Mouse (Mus musculus): ENCODE measurements around the gene Msantd1. TPM values are rescaled to one million over a fixed set of nuclear protein-coding genes. Genes with fewer than 3 reads are reported as not detected.

Msantd1 gene
- polyA plus RNA-seq, 1 experiment from 2014 or later: 0.22 TPM

DNA sequence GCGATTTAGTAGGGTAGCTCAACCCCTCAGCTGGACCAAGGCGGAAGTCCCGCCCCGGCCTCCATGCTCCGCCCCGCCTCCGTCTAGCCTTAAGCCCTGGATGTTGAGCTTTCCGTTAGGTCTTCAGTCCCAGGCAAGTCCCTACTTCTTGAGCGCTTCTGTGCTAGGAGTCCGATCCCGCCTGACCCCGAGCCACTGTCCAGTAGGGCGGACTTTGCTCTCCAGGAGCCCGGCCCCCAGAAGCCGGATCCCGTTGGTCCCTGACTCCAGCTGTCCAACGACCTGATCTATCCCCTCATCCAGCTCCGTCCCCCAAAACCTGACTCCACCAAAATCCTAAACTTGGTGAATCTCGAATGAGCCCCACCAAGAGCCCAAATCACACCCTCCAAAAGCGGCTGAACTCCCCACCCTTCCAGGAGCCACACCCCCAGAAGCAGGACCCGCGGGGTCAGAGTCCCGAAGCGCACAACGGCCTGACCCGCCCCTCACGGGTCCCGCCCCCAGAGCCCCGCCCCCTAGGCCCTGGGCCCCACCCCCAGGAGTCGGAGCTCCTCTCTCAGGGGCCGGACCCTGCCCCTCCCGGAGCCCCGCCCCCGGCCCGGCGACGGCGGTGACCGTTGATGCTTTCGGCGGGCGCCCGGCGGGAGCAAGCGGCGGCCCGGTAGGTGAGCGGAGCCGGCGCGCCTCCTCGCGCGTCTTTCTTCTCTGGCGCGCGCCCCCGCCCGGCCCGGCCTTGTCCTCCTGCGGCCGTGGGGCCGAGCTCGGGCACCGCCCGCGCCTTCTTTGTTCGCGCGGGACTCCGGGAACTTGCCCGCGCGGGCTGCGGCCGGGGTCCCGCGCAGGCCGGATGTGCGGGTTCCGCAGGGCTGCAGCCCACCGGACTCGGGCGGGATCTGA, 41.3 kb downstream of the Msantd1 start, which contains the start of gene Rgs12:
TSS of gene Rgs12 (plus strand) at position 585 of the 900 bp plus-strand sequence.
- no peak for TF ChIP-seq CTCF (IDR thresholded peaks at IDR 0.05; ENCODE audit: low read depth)
- TF ChIP-seq EP300 (IDR thresholded peaks at IDR 0.05; ENCODE audit: low read depth): no peak
- Histone ChIP-seq H3K4me2 (ENCODE audit: low read depth, low read length) (peak within 1 kb of the TSS; percentile 94), H3K27me3 (ENCODE audit: insufficient read depth, low read length) (no peaks in the 10 kb centered on the region), H3K9ac (replicated peaks) (peak within 1 kb of the TSS; percentile 95), H3K4me3 (ENCODE audit: low read depth, low read length) (peak within 1 kb of the TSS; percentile 90), H3K36me3 (replicated peaks; ENCODE audit: insufficient read depth, low read length) (no peaks in the 10 kb centered on the region), H3K4me1 (ENCODE audit: insufficient read depth) (peaks cover 20% of the 10 kb centered on the region), H3K27ac (ENCODE audit: low read depth) (peak within 1 kb of the TSS; percentile 77), H3K9me3 (ENCODE audit: low read length) (no peaks in the 10 kb centered on the region)
- DNase-seq: peak; percentile 97
- peak; percentile 99 for ATAC-seq
- under 1% methylated on average over 82 of the region's 84 CpGs for WGBS (ENCODE audit: insufficient replicate concordance)

DNA sequence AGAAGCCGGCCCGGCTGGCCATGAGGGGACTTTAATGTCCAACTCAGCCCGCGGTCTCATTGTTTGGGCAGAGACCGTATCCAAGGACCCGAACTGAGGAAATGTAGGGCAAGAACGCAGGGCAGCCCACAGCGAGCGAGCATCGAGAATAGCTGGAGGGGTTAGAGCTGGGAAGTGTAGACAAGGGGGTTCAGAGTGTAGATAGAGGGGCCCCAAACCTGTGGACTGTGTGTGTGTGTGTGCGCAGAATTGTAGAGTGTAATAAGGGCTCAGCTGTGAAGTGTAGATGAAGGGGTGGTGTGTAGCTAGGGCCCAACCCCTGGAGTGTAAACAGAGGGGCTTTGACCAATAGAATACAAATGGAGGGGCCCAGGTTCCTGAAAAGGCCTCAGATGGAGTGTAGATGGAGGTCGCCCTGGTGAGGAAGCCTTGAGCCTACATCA, 42.0 kb downstream of the Msantd1 start:
- Histone ChIP-seq H3K4me1 (ENCODE audit: insufficient read depth) (peaks cover 20% of the 10 kb centered on the region), H3K4me2 (ENCODE audit: low read depth, low read length) (peak overlapping the region; percentile 94), H3K9me3 (ENCODE audit: low read length) (no peaks in the 10 kb centered on the region), H3K27ac (ENCODE audit: low read depth) (peak overlapping the region; percentile 77), H3K9ac (replicated peaks) (peak overlapping the region; percentile 95), H3K4me3 (ENCODE audit: low read depth, low read length) (peak overlapping the region; percentile 90), H3K36me3 (replicated peaks; ENCODE audit: insufficient read depth, low read length) (no peaks in the 10 kb centered on the region), H3K27me3 (ENCODE audit: insufficient read depth, low read length) (no peaks in the 10 kb centered on the region)
- 8% methylated on average over 12 of the region's 12 CpGs for WGBS (ENCODE audit: insufficient replicate concordance)
- no peak for DNase-seq
- TF ChIP-seq CTCF (IDR thresholded peaks at IDR 0.05; ENCODE audit: low read depth) (no peak), EP300 (IDR thresholded peaks at IDR 0.05; ENCODE audit: low read depth) (no peak)
- ATAC-seq: peak; percentile 6; the same call in 1 of the 2 replicates

DNA sequence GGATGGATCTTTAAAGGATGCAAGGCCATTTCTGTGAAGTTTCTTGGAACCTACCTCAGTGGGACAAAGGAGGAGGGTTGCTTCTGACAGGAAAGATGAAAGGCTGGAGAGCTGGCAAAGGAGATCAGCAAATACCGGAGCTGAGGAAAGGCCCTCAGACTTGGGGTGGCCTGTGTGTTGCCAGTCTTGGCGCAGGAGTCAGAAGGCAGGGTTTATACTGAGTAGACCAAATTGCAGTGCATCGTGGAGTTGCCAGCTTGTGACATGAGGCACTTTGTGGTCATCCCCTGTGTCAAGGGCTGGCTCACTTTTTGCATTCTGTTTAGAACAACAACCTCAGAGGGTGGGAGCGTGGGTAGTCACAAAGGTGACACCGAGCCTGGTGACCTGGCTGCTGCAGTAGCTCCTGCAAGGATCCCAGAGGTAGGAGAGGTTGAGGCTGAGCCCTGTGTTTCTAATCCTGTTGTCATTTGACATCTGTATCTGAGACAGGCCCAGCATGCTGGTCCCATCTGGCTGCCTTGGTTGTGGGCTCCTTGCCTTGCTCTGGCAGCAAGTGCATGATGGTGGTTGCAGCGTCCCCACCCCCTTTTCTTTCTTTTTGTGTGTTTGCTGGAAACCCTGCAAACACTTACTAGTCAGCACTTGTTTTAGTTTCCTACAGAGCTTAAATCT, 42.8 kb downstream of the Msantd1 start:
- TF ChIP-seq EP300 (IDR thresholded peaks at IDR 0.05; ENCODE audit: low read depth): no peak
- TF ChIP-seq CTCF (IDR thresholded peaks at IDR 0.05; ENCODE audit: low read depth): no peak
- ATAC-seq (no peak), DNase-seq (no peak)
- Histone ChIP-seq H3K9me3 (ENCODE audit: low read length) (no peaks in the 10 kb centered on the region), H3K27me3 (ENCODE audit: insufficient read depth, low read length) (no peaks in the 10 kb centered on the region), H3K27ac (ENCODE audit: low read depth) (peak overlapping the region; percentile 34), H3K4me2 (ENCODE audit: low read depth, low read length) (peak overlapping the region; percentile 94), H3K36me3 (replicated peaks; ENCODE audit: insufficient read depth, low read length) (no peaks in the 10 kb centered on the region), H3K4me1 (ENCODE audit: insufficient read depth) (peaks cover 26% of the 10 kb centered on the region), H3K9ac (replicated peaks) (peak overlapping the region; percentile 95), H3K4me3 (ENCODE audit: low read depth, low read length) (peak overlapping the region; percentile 90)
- WGBS (ENCODE audit: insufficient replicate concordance): 82% methylated on average over 6 of the region's 6 CpGs

DNA sequence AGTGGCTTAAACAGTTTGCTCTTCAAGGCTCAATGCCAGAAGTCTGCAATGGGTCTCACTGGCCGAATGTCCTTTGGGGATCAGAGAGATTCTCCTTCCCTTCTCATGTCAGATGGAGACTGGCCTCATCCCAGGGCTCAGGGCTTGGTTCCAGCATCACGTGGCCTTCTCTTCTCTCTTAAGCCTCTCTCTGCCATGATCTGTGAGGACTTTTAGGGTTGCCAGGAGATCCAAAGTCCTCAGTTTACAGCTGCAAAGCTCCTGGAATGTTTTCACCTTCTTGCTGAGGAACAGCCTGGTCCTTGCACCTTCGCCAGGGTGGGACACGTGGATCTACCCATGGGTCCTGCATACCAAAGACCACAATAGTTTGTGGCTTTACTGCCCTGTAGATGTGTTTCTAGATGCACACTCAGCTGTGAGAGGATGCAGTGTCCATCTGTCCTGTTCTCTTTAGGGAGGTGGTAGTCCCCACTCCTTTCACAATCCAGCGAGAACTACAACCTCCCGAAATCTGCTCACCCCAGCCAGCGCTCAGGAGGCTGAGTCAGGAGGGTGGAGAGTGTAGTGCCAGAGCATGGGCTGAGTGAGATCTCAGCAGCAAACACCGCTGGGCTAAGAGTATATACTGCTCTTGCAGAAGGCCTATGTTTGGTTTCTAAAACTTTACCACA, 43.5 kb downstream of the Msantd1 start:
- TF ChIP-seq CTCF (IDR thresholded peaks at IDR 0.05; ENCODE audit: low read depth) (no peak), EP300 (IDR thresholded peaks at IDR 0.05; ENCODE audit: low read depth) (no peak)
- Histone ChIP-seq H3K9me3 (ENCODE audit: low read length) (no peaks in the 10 kb centered on the region), H3K27ac (ENCODE audit: low read depth) (no peak overlapping the region), H3K4me3 (ENCODE audit: low read depth, low read length) (0 out of 2 replicates have a peak overlapping the region, but pooled peaks have one; percentile 90), H3K36me3 (replicated peaks; ENCODE audit: insufficient read depth, low read length) (no peaks in the 10 kb centered on the region), H3K4me2 (ENCODE audit: low read depth, low read length) (no peak overlapping the region), H3K9ac (replicated peaks) (no peak overlapping the region), H3K27me3 (ENCODE audit: insufficient read depth, low read length) (no peaks in the 10 kb centered on the region), H3K4me1 (ENCODE audit: insufficient read depth) (peaks cover 33% of the 10 kb centered on the region)
- DNase-seq (no peak), ATAC-seq (no peak)
- WGBS (ENCODE audit: insufficient replicate concordance): 92% methylated on average over 8 of the region's 8 CpGs

DNA sequence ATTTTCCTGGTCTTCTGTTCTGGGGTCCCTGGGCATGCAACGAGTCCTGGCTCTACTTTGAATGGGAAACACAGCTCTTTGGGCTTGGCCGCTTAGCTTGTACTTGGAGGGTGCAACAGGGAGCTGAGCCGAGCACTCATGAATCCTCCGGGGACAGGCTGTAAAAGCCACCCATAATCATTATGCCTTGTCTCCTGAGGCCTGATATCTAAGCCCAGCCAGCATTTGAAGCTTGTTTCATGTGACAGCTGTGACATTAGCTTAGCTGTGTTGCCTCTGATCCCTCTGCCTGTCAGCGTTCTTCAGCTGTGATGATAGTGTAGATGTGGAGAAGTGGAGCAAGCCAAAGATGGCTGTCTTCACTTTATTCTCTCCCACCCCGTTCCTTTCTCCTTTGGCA, 46.7 kb downstream of the Msantd1 start:
- WGBS (ENCODE audit: insufficient replicate concordance): 80% methylated on average over 6 of the region's 6 CpGs
- Histone ChIP-seq H3K27me3 (ENCODE audit: insufficient read depth, low read length) (no peaks in the 10 kb centered on the region), H3K4me1 (ENCODE audit: insufficient read depth) (peaks cover 34% of the 10 kb centered on the region), H3K9ac (replicated peaks) (no peak overlapping the region), H3K27ac (ENCODE audit: low read depth) (no peak overlapping the region), H3K4me3 (ENCODE audit: low read depth, low read length) (no peak overlapping the region), H3K4me2 (ENCODE audit: low read depth, low read length) (no peak overlapping the region), H3K36me3 (replicated peaks; ENCODE audit: insufficient read depth, low read length) (no peaks in the 10 kb centered on the region), H3K9me3 (ENCODE audit: low read length) (no peaks in the 10 kb centered on the region)
- DNase-seq: no peak
- TF ChIP-seq EP300 (IDR thresholded peaks at IDR 0.05; ENCODE audit: low read depth) (no peak), CTCF (IDR thresholded peaks at IDR 0.05; ENCODE audit: low read depth) (no peak)
- no peak for ATAC-seq

Measured in liver, postnatal 0 days (tissue).